Mouse (Mus musculus): Measurements from ENCODE around the gene Bmp4.

Bmp4 gene

DNA sequence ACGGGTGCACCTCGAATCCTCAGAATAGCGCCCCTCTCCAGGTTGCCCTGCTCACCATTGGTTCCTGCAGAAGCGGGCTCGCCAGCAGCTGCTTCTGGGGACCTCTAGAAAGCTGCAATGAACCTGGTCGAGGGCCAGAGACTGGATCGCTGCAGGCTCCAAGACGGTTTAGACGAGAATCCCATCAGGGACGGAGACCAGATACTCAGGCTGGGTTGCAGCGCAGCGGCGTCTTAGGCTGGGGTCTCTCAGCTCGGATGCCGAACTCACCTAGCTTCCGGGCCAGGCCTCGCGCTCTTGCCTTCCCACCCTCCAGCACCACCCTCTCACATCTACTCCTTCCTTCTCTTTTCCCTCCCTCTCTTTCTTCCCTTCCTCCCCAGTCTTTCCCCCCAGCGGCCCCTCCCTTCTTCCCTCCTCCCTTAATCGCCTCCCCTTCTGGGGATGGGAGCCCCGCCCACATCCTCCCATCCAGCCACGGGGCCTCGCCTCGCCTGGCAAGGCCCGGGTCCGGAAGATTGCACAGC is at the start of gene Bmp4:
Bmp4 (minus strand) TSS at position 421 of the 527 bp plus-strand sequence.
- peak; percentile 9 for DNase-seq

DNA sequence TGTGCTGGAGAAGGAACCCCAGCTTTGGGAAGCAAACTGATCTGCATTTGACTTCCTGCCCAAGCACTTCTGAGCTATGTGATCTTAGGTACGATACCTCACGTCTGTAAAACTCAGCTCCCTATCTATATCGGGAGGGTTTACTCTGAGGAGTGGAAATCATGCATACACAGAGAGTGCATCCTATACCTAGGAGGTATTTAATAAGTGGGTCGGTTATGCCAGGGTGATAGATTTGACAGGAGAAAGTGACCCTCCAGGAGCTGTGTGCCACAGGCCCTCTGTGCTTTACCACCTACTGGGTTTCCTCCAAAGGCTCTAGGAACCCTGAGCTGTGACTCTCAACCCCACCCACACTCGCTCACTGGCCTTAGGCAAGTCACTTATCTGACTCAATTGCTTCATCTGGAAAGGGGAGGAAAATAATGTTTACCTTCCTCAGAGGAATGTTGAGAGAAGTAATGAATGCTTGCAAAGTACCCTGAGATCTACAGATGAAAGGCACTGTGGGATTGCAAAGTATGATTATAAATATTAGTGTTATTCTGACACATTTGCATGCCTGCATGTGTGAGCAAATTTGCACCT is 49.1 kb upstream of the Bmp4 start:
- DNase-seq: no peak

GRCm38 (mm10) chr14:46436471-46437090 is 46.1 kb upstream of the Bmp4 start:
- DNase-seq: no peak

DNA sequence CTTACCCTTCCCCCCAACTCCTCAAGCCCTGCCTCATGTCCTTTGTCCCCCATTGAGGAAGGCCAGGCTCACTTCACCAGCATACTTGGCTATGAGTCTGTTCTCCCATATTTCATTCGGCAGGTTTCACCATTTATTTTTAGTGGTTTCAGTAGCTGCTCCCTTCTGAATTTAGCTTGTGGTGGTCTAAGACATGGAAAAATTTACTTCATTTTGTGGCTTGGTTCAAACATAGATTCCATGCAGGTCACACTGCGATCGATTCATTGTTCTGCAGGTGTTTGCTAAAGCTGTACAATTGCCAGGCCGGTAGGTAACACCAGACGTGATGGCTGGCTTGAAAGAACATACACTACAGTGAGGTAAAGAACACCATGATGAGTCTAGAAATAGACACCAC is 39.8 kb upstream of the Bmp4 start:
- no peak for DNase-seq

DNA sequence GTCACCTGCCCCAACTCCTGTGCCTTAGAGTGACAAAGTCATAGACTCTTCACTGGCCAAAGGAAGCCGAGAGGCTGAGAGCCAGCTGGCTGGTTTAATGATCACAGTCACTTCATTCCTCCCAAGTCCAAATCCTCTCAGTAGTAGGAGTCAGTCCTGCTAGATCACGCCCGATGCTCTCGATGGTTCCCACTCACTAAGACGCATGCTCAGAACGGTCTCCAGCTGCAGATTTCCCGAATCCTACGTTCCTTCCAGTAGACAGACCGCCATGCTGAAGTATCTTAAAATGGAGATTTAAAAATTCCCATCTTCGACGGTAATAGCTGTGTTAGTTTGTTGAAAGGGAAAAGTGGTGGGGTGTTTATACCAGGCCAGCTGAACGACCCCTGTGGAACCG is 36.8 kb upstream of the Bmp4 start:
- no peak for DNase-seq

DNA sequence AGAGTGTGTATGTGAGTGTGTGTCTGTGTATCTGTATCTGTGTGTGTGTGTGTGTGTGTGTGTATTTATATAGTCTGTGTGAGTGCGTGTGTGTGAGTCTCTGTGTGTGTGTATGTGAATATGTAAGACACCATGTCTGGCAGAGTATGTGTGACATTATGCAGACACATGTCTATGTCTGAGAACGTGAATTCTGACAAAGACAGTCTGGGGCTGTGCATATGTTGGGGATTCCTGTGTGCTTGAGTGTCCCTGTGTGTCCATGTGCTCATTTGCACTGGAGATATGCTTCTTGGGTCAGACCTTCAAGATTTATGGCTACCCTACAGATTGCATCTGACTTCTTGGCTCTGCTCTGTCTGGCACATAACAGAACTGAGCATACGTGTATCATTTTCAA is 31.4 kb upstream of the Bmp4 start:
- no peak for DNase-seq

- no peak for DNase-seq
Observed at GRCm38 (mm10) chr14:46419269-46419668, 28.8 kb upstream of the Bmp4 start.

- DNase-seq: no peak
Observed at GRCm38 (mm10) chr14:46418371-46419097, 28.1 kb upstream of the Bmp4 start.

- no peak for DNase-seq
Observed at GRCm38 (mm10) chr14:46412497-46413000, 22.1 kb upstream of the Bmp4 start.

- no peak for DNase-seq
Observed at GRCm38 (mm10) chr14:46410557-46411120, 20.2 kb upstream of the Bmp4 start.

DNA sequence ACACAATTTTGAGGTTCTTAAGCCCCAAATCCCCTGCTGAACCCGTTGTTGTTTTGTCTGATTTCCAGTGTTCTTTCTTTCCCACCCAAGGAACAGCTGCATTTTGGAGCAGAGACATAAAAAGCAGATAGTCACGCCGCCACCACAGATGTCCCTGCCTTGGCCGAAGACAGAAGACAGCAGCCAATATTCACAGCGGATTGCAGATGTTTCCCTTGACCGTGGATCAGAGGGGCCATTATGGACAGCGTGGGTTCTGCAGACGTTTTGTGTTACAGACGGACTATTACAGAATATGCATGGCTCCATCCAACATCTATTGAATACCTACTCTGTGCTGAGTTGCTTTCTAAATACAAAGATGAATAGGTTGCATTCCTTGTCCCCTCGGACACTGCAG is 18.5 kb upstream of the Bmp4 start:
- DNase-seq: no peak

DNA sequence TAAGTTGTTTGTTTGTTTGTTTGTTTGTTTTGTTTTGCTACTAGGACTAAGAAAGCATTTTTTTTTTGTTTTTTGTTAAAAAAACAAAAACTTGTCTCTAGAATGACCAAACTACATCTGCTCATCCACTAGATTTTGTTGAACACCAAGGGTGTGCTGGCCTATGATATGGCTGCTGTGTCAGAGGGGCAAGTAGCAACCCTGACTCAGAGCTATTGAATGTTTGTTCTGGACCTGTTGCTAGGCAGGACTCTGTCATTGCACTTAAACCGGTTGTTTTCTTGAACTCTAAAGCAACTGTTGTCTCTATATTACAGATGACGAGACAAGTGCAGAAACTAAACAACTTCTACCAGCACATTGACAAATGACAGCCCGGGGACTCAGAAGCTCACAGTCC is 17.9 kb upstream of the Bmp4 start:
- DNase-seq: no peak

- no peak for DNase-seq
Observed at GRCm38 (mm10) chr14:46399925-46400324, 9.5 kb upstream of the Bmp4 start.

GRCm38 (mm10) chr14:46398091-46398695 is 7.7 kb upstream of the Bmp4 start:
- no peak for DNase-seq

- no peak for DNase-seq
Observed at GRCm38 (mm10) chr14:46391621-46392170, 1.2 kb upstream of the Bmp4 start.

DNA sequence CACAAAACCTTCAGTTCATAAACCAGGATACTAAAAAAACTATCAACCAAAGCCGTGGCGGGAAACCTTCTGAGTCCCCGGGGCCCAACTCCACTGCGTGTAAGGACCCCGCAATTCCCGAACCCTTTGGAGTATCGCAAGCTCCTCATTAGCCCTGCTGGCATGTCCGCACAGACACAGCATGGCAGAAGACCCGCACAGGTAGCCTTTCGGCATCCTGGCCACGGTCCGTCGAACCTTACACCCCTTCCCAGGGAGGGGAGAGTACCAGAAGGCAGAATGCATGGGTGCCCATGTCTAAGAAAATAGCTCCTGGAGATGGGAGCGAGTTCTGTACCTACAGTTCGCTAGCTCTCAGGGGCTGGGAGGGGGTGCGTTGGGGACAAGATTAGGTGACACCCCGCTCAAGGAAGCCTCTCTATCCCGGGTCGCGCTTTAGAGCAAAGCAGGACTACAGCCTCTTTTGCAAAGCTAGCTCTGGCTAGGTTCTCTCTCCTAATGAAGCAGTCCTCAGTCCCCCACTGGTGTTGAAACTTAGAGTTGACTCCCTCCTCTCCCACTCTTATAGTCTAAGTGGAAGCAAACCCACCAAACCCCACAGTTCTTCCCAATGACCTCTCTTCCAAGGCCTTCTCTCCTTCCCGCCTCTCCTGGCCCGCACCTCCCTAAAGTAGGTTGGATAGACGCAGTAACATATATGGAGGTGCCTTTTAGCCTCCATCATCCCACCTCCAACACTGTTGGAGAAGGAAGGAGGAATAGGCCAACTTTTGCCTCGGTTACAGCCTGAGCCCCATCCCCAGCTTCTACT is 826 bp downstream of the Bmp4 start:
- no peak for DNase-seq

GRCm38 (mm10) chr14:46388636-46389035 is 1.8 kb downstream of the Bmp4 start:
- no peak for DNase-seq

- DNase-seq: no peak
Observed at GRCm38 (mm10) chr14:46387821-46388481, 2.5 kb downstream of the Bmp4 start.

GRCm38 (mm10) chr14:46387357-46387671 is 3.2 kb downstream of the Bmp4 start:
- no peak for DNase-seq

GRCm38 (mm10) chr14:46386478-46387356 is 3.8 kb downstream of the Bmp4 start:
- DNase-seq: no peak

Measured in thymus, postnatal 25 days (tissue).